Mouse (Mus musculus): ENCODE measurements around the gene Ptgir. TPM values are rescaled to one million over a fixed set of nuclear protein-coding genes. Genes with fewer than 3 reads are reported as not detected.

Gene Ptgir
- polyA plus RNA-seq, 1 experiment from 2014 or later = 2.3 TPM

GRCm38 (mm10) chr7:16906889-16907559 lies 734 bp downstream of the Ptgir start:
- Histone ChIP-seq H3K9ac (ENCODE audit: low read length) (no peak overlapping the region), H3K27ac (ENCODE audit: low read depth) (no peak overlapping the region), H3K36me3 (ENCODE audit: control insufficient read depth, insufficient read depth, low read length) (no peaks in the 10 kb centered on the region), H3K9me3 (ENCODE audit: control insufficient read depth, low read length) (no peaks in the 10 kb centered on the region), H3K4me1 (replicated peaks; ENCODE audit: control insufficient read depth, insufficient read depth, low read length) (peaks cover 63% of the 10 kb centered on the region), H3K4me3 (ENCODE audit: low read depth, low read length) (no peak overlapping the region), H3K27me3 (replicated peaks; ENCODE audit: control insufficient read depth, insufficient read depth, low read length) (no peaks in the 10 kb centered on the region), H3K4me2 (ENCODE audit: low read length) (peak overlapping the region; percentile 45; the same call in 1 of the 2 replicates)
- 91% methylated on average over 41 of the region's 41 CpGs for WGBS
- ATAC-seq (replicated peaks; ENCODE audit: low FRiP score, low TSS enrichment, low read depth) = no peak
- no peak for DNase-seq (ENCODE audit: low spot score)

GRCm38 (mm10) chr7:16907842-16908241 lies 1.6 kb downstream of the Ptgir start:
- H3K9ac ChIP-seq (ENCODE audit: low read length) = 0 out of 2 replicates have a peak overlapping the region, but pooled peaks have one; percentile 25

GRCm38 (mm10) chr7:16908367-16908766 lies 2.1 kb downstream of the Ptgir start:
- 0 out of 2 replicates have a peak overlapping the region, but pooled peaks have one; percentile 25 for H3K9ac ChIP-seq (ENCODE audit: low read length)
- 0 out of 2 replicates have a peak, but pooled peaks cover 3% of the 10 kb centered on the region for H3K36me3 ChIP-seq (ENCODE audit: control insufficient read depth, insufficient read depth, low read length)
- no peak for ATAC-seq (replicated peaks; ENCODE audit: low FRiP score, low TSS enrichment, low read depth)
- H3K4me3 ChIP-seq (ENCODE audit: low read depth, low read length) = 0 out of 2 replicates have a peak overlapping the region, but pooled peaks have one; percentile 13
- H3K9me3 ChIP-seq (ENCODE audit: control insufficient read depth, low read length) = no peaks in the 10 kb centered on the region
- H3K4me1 ChIP-seq (replicated peaks; ENCODE audit: control insufficient read depth, insufficient read depth, low read length) = peaks cover 60% of the 10 kb centered on the region
- DNase-seq (ENCODE audit: low spot score) = no peak
- 0 out of 2 replicates have a peak overlapping the region, but pooled peaks have one; percentile 3 for H3K27ac ChIP-seq (ENCODE audit: low read depth)
- 20% methylated on average over 11 of the region's 11 CpGs for WGBS
- H3K4me2 ChIP-seq (ENCODE audit: low read length) = peak overlapping the region; percentile 45
- no peaks in the 10 kb centered on the region for H3K27me3 ChIP-seq (replicated peaks; ENCODE audit: control insufficient read depth, insufficient read depth, low read length)

More at GRCm38 (mm10) chr7:16907842-16908241, 1.6 kb downstream of the Ptgir start:
- H3K36me3 ChIP-seq (ENCODE audit: control insufficient read depth, insufficient read depth, low read length) = no peaks in the 10 kb centered on the region
- H3K9me3 ChIP-seq (ENCODE audit: control insufficient read depth, low read length) = no peaks in the 10 kb centered on the region
- H3K27ac ChIP-seq (ENCODE audit: low read depth) = no peak overlapping the region
- peaks cover 60% of the 10 kb centered on the region for H3K4me1 ChIP-seq (replicated peaks; ENCODE audit: control insufficient read depth, insufficient read depth, low read length)
- H3K4me2 ChIP-seq (ENCODE audit: low read length) = peak overlapping the region; percentile 45
- ATAC-seq (replicated peaks; ENCODE audit: low FRiP score, low TSS enrichment, low read depth) (no peak), DNase-seq (ENCODE audit: low spot score) (no peak)
- H3K27me3 ChIP-seq (replicated peaks; ENCODE audit: control insufficient read depth, insufficient read depth, low read length) = no peaks in the 10 kb centered on the region
- 49% methylated on average over 7 of the region's 7 CpGs for WGBS
- H3K4me3 ChIP-seq (ENCODE audit: low read depth, low read length) = 0 out of 2 replicates have a peak overlapping the region, but pooled peaks have one; percentile 13

- no peak overlapping the region for H3K9ac ChIP-seq (ENCODE audit: low read length)
- 43% methylated on average over 11 of the region's 11 CpGs for WGBS
- DNase-seq (ENCODE audit: low spot score) (no peak), ATAC-seq (replicated peaks; ENCODE audit: low FRiP score, low TSS enrichment, low read depth) (no peak)
- H3K4me1 ChIP-seq (replicated peaks; ENCODE audit: control insufficient read depth, insufficient read depth, low read length) = peaks cover 58% of the 10 kb centered on the region
- H3K4me2 ChIP-seq (ENCODE audit: low read length) = peak overlapping the region; percentile 45
- H3K9me3 ChIP-seq (ENCODE audit: control insufficient read depth, low read length) = no peaks in the 10 kb centered on the region
- no peak overlapping the region for H3K4me3 ChIP-seq (ENCODE audit: low read depth, low read length)
- no peaks in the 10 kb centered on the region for H3K27me3 ChIP-seq (replicated peaks; ENCODE audit: control insufficient read depth, insufficient read depth, low read length)
- H3K36me3 ChIP-seq (ENCODE audit: control insufficient read depth, insufficient read depth, low read length) = 0 out of 2 replicates have a peak, but pooled peaks cover 3% of the 10 kb centered on the region
- H3K27ac ChIP-seq (ENCODE audit: low read depth) = peak overlapping the region; percentile 3; the same call in 1 of the 2 replicates
These were observed 2.6 kb downstream of the Ptgir start for GRCm38 (mm10) chr7:16908859-16909258.

GRCm38 (mm10) chr7:16909909-16910308 lies 3.6 kb downstream of the Ptgir start:
- H3K4me1 ChIP-seq (replicated peaks; ENCODE audit: control insufficient read depth, insufficient read depth, low read length) = peaks cover 51% of the 10 kb centered on the region
- no peak overlapping the region for H3K9ac ChIP-seq (ENCODE audit: low read length)
- H3K36me3 ChIP-seq (ENCODE audit: control insufficient read depth, insufficient read depth, low read length) = peaks cover 12% of the 10 kb centered on the region
- H3K27me3 ChIP-seq (replicated peaks; ENCODE audit: control insufficient read depth, insufficient read depth, low read length) = no peaks in the 10 kb centered on the region
- H3K4me3 ChIP-seq (ENCODE audit: low read depth, low read length) = no peak overlapping the region
- no peak overlapping the region for H3K27ac ChIP-seq (ENCODE audit: low read depth)
- WGBS = 26% methylated on average over 10 of the region's 10 CpGs
- peak overlapping the region; percentile 45 for H3K4me2 ChIP-seq (ENCODE audit: low read length)
- DNase-seq (ENCODE audit: low spot score) = no peak
- no peak for ATAC-seq (replicated peaks; ENCODE audit: low FRiP score, low TSS enrichment, low read depth)
- no peaks in the 10 kb centered on the region for H3K9me3 ChIP-seq (ENCODE audit: control insufficient read depth, low read length)

- Histone ChIP-seq H3K27ac (ENCODE audit: low read depth) (no peak overlapping the region), H3K4me3 (ENCODE audit: low read depth, low read length) (no peak overlapping the region), H3K9ac (ENCODE audit: low read length) (no peak overlapping the region), H3K36me3 (ENCODE audit: control insufficient read depth, insufficient read depth, low read length) (peaks cover 32% of the 10 kb centered on the region), H3K9me3 (ENCODE audit: control insufficient read depth, low read length) (no peaks in the 10 kb centered on the region), H3K4me1 (replicated peaks; ENCODE audit: control insufficient read depth, insufficient read depth, low read length) (peaks cover 31% of the 10 kb centered on the region), H3K4me2 (ENCODE audit: low read length) (no peak overlapping the region), H3K27me3 (replicated peaks; ENCODE audit: control insufficient read depth, insufficient read depth, low read length) (no peaks in the 10 kb centered on the region)
- 81% methylated on average over 3 of the region's 3 CpGs for WGBS
- DNase-seq (ENCODE audit: low spot score) = no peak
- ATAC-seq (replicated peaks; ENCODE audit: low FRiP score, low TSS enrichment, low read depth) = no peak
These were observed 5.6 kb downstream of the Ptgir start for GRCm38 (mm10) chr7:16911904-16912303.

- no peak overlapping the region for H3K4me2 ChIP-seq (ENCODE audit: low read length)
- H3K27ac ChIP-seq (ENCODE audit: low read depth) = no peak overlapping the region
- no peak overlapping the region for H3K9ac ChIP-seq (ENCODE audit: low read length)
- H3K27me3 ChIP-seq (replicated peaks; ENCODE audit: control insufficient read depth, insufficient read depth, low read length) = no peaks in the 10 kb centered on the region
- ATAC-seq (replicated peaks; ENCODE audit: low FRiP score, low TSS enrichment, low read depth) = no peak
- WGBS = 62% methylated on average over 6 of the region's 6 CpGs
- no peak overlapping the region for H3K4me3 ChIP-seq (ENCODE audit: low read depth, low read length)
- peaks cover 37% of the 10 kb centered on the region for H3K36me3 ChIP-seq (ENCODE audit: control insufficient read depth, insufficient read depth, low read length)
- peaks cover 27% of the 10 kb centered on the region for H3K4me1 ChIP-seq (replicated peaks; ENCODE audit: control insufficient read depth, insufficient read depth, low read length)
- DNase-seq (ENCODE audit: low spot score) = no peak
- H3K9me3 ChIP-seq (ENCODE audit: control insufficient read depth, low read length) = no peaks in the 10 kb centered on the region
These were observed 6.1 kb downstream of the Ptgir start for GRCm38 (mm10) chr7:16912360-16912759.

GRCm38 (mm10) chr7:16913806-16914452 lies 7.6 kb downstream of the Ptgir start:
- H3K4me3 ChIP-seq (ENCODE audit: low read depth, low read length) = no peak overlapping the region
- H3K27ac ChIP-seq (ENCODE audit: low read depth) = no peak overlapping the region
- ATAC-seq (replicated peaks; ENCODE audit: low FRiP score, low TSS enrichment, low read depth) (peak; percentile 41), DNase-seq (ENCODE audit: low spot score) (peak; percentile 92)
- H3K9ac ChIP-seq (ENCODE audit: low read length) = no peak overlapping the region
- H3K4me1 ChIP-seq (replicated peaks; ENCODE audit: control insufficient read depth, insufficient read depth, low read length) = peaks cover 13% of the 10 kb centered on the region
- 33% methylated on average over 10 of the region's 10 CpGs for WGBS
- no peaks in the 10 kb centered on the region for H3K27me3 ChIP-seq (replicated peaks; ENCODE audit: control insufficient read depth, insufficient read depth, low read length)
- H3K4me2 ChIP-seq (ENCODE audit: low read length) = no peak overlapping the region
- H3K36me3 ChIP-seq (ENCODE audit: control insufficient read depth, insufficient read depth, low read length) = peaks cover 53% of the 10 kb centered on the region
- H3K9me3 ChIP-seq (ENCODE audit: control insufficient read depth, low read length) = no peaks in the 10 kb centered on the region
